8 mouse cellular contexts compared by ENCODE assay signal in genomic region chr3:101376538-101377247, GRCm38 (mm10). TPM values are rescaled to one million over a fixed set of nuclear protein-coding genes. Genes with fewer than 3 reads are reported as not detected.
DNase-seq lines count a peak whose midpoint lies in the region; ATAC-seq lines count a peak whose summit lies in the region.

Igsf3 (plus strand) TSS chr3:101377083.

- H3K4me3 ChIP-seq in hindbrain, embryonic 14.5 days (replicated peaks; ENCODE audit: low read length): peak within 1 kb of the TSS; percentile 89

- 3% methylated on average over 45 of the region's 56 CpGs for WGBS in hindbrain, embryonic 14.5 days

- H3K36me3 ChIP-seq in hindbrain, embryonic 14.5 days (replicated peaks; ENCODE audit: control insufficient read depth, insufficient read depth): no peaks in the 10 kb centered on the region

- peaks cover 34% of the 10 kb centered on the region for H3K4me1 ChIP-seq in hindbrain, embryonic 14.5 days (replicated peaks; ENCODE audit: control insufficient read depth, insufficient read depth, low read length)

- DNase-seq in R1 (ENCODE audit: low read depth, low spot score): peak; percentile 85
- peak; percentile 59 for DNase-seq in cerebellum, adult 9-11 months
- peak; percentile 48 to 64 for DNase-seq in frontal cortex, postnatal 10 days (ENCODE audit: low spot score in 2 of 2)
- peak; percentile 72 for DNase-seq in hindbrain, embryonic 14.5 days (ENCODE audit: low spot score)
- DNase-seq in left cerebral cortex, adult 18-20 months (ENCODE audit: low spot score in 2 of 2): peak; percentile 60 to 68
- DNase-seq in lung, postnatal 36 days: peak; percentile 83
- DNase-seq in right cerebral cortex, adult 2 months (ENCODE audit: low spot score in 2 of 2): peak; percentile 39 to 55
- peak; percentile 28 for DNase-seq in urinary bladder, postnatal 10 days (ENCODE audit: low spot score)

- H3K4me2 ChIP-seq in hindbrain, embryonic 14.5 days (replicated peaks): peak within 1 kb of the TSS; percentile 89

- no peaks in the 10 kb centered on the region for H3K9me3 ChIP-seq in hindbrain, embryonic 14.5 days (ENCODE audit: control insufficient read depth, low read length)

- ATAC-seq in hindbrain, embryonic 14.5 days (ENCODE audit: low FRiP score): peak; percentile 86

- no peaks in the 10 kb centered on the region for H3K27me3 ChIP-seq in hindbrain, embryonic 14.5 days (ENCODE audit: control insufficient read depth, insufficient read depth, low read length)

- H3K9ac ChIP-seq in hindbrain, embryonic 14.5 days: peak within 1 kb of the TSS; percentile 81

- H3K27ac ChIP-seq in hindbrain, embryonic 14.5 days: peak within 1 kb of the TSS; percentile 85

RNA-seq across cellular contexts. Expression of gene Igsf3, which starts in this region (rescaled TPM):
- polyA plus RNA-seq in hindbrain, embryonic 14.5 days (2014; fragmentation: Nextera tagmentation; extraction: Ambion mirVana): 48.8 and 51.7 TPM in 2 replicates
- total RNA-seq in left cerebral cortex, adult 18-20 months (2021): 10 to 100 TPM; 18.0 to 18.5 TPM

Comparison
In these comparisons a context has a peak if more than half of its experiments do, and no peak if none do; other contexts are left out.
1. Peak in every context shown above with its lines: DNase-seq, ATAC-seq, H3K4me3 ChIP-seq and H3K27ac ChIP-seq.
2. DNase-seq: peak in every context shown above with its lines; median percentile 85 in R1; 83 in lung, postnatal 36 days; 72 in hindbrain, embryonic 14.5 days; 64 in left cerebral cortex, adult 18-20 months; 59 in cerebellum, adult 9-11 months; 56 in frontal cortex, postnatal 10 days; 47 in right cerebral cortex, adult 2 months; 28 in urinary bladder, postnatal 10 days.